Mouse (Mus musculus) cerebellum, adult 8-10 months (tissue): ENCODE data around the gene Svs5.

Experiments used
- DNase-seq: peaks from one replicate; pipeline ENCODE4 v3.0.0; 2022

The Svs5 gene

DNA sequence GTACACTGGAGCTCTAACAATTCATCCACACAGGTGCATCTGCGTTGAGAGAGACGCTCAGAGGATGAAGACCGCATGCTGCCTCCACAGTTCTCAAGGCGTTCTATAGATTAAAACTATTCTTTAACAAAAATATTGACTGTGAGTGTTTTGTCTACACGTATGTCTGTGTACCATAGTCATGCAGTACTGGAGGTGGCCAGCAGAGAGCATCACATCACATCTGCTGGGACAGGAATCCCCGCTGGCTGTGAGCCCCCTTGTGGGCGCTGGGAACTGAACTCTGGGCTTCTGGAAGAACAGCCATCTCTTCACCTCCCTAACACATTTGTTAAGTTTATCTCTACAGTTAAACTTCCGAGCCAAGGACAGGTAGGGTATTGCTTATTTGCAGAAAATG is 49.2 kb downstream of the Svs5 start:
- DNase-seq: no peak

DNA sequence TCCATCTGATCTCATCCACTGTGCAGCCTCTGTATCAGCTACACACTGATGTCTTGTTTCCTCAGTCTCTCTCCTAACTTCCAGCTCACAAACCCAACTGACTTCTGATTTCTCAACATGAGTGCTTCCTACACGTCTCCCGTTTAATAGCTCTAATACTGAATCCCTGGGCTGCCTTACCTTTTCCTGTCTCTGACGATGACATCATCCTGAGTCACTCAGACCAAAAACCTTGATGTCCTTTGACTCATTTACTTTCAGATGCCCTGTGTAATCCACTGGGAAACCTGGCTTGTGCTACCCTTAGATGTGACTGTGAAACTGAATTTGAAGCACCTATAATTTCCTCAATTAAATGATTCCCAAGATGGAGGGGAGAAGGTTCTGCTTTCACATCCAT is 50.4 kb downstream of the Svs5 start:
- DNase-seq: no peak
